Mouse (Mus musculus) testis, adult 2 months (tissue): Measurements from ENCODE around the gene Gadl1.

ENCODE experiments used
- CTCF ChIP-seq: fragments of 200-500 bp; IDR thresholded peaks from 2 replicates; pipeline ENCODE4 v1.5.1; 2012; ENCODE audit warnings: low read depth, mild to moderate bottlenecking, inconsistent platforms, low read length, moderate library complexity; ENCODE audit not compliant: control insufficient read depth, insufficient read depth, insufficient replicate concordance
- POLR2A ChIP-seq: fragments of 200-500 bp; IDR thresholded peaks from 2 replicates; pipeline ENCODE4 v1.6.1; 2012; ENCODE audit warnings: low read depth, mild to moderate bottlenecking, inconsistent platforms, low read length, moderate library complexity; ENCODE audit not compliant: control insufficient read depth

GRCm38 (mm10) chr9:116038275-116038674, 129.0 kb downstream of the Gadl1 start:
- TF ChIP-seq CTCF, result no peak
- TF ChIP-seq POLR2A, result no peak
